Mouse (Mus musculus) heart, postnatal 0 days (tissue): ENCODE data around the gene Slc25a28. TPM values are rescaled to one million over a fixed set of nuclear protein-coding genes. Genes with fewer than 3 reads are reported as not detected.

ENCODE experiments used
- ATAC-seq: fragments of 200-750 bp; cut with Nextera tagmentation; 2 replicates; pipeline ENCODE4 v1.8.0; 2017; ENCODE audit warnings: low read depth, moderate number of reproducible peaks, moderate library complexity; ENCODE audit not compliant: insufficient read depth
- DNase-seq: peaks from one replicate; pipeline ENCODE4 v3.0.0-alpha.2; 2016; ENCODE audit warnings: low spot score
- H3K27ac ChIP-seq: fragments of 300-500 bp; sonication (generic); 2 replicates; pipeline ENCODE4 v1.5.1; 2014; ENCODE audit warnings: low read depth, mild to moderate bottlenecking
- H3K27me3 ChIP-seq: fragments of 300-500 bp; sonication (generic); 2 replicates; pipeline ENCODE4 v1.6.1; 2014; ENCODE audit warnings: low read length, mixed read lengths; ENCODE audit not compliant: control insufficient read depth, insufficient read depth
- H3K36me3 ChIP-seq: fragments of 300-500 bp; sonication (generic); replicated peaks from 2 replicates; pipeline ENCODE4 v1.6.1; 2014; ENCODE audit warnings: low read length, mixed read lengths; ENCODE audit not compliant: control insufficient read depth, insufficient read depth
- H3K4me1 ChIP-seq: fragments of 300-500 bp; sonication (generic); 2 replicates; pipeline ENCODE4 v1.6.1; 2014; ENCODE audit warnings: antibody characterized with exemption; ENCODE audit not compliant: control insufficient read depth, insufficient read depth
- H3K4me2 ChIP-seq: fragments of 300-500 bp; sonication (generic); 2 replicates; pipeline ENCODE4 v1.6.1; 2014; ENCODE audit warnings: low read depth, mild to moderate bottlenecking, low read length, moderate library complexity
- H3K4me3 ChIP-seq: fragments of 300-500 bp; sonication (generic); 2 replicates; pipeline ENCODE4 v1.5.1; 2014; ENCODE audit warnings: low read depth, low read length
- H3K9ac ChIP-seq: fragments of 300-500 bp; sonication (generic); replicated peaks from 2 replicates; pipeline ENCODE4 v1.6.1; 2014; ENCODE audit warnings: low read depth, low read length, mixed read lengths
- H3K9me3 ChIP-seq: fragments of 300-500 bp; sonication (generic); replicated peaks from 2 replicates; pipeline ENCODE4 v1.6.1; 2016; ENCODE audit warnings: low read length; ENCODE audit not compliant: control insufficient read depth
- CTCF ChIP-seq: IDR thresholded peaks from 2 replicates; pipeline ENCODE4 v1.5.1; 2016; ENCODE audit warnings: antibody characterized with exemption, control low read depth, low read depth
- EP300 ChIP-seq: IDR thresholded peaks from 2 replicates; pipeline ENCODE4 v1.6.1; 2016; ENCODE audit warnings: antibody characterized with exemption, low read depth
- WGBS: fragments of 180-500 bp; shearing (Covaris S2); extraction: QIAGEN DNeasy Blood & Tissue Kit; methylation state at CpG from one replicate; pipeline ENCODE4 v1.1.7; 2014; 5-methylcytosine and 5-hydroxymethylcytosine counted together
- polyA plus RNA-seq: library from polyadenylated mRNA; unstranded; fragments of >200 nt; fragmentation: Nextera tagmentation; extraction: Ambion mirVana; gene quantifications from 2 replicates; pipeline ENCODE4 v1.2.1, GENCODE M21; 2015
- total RNA-seq: library from RNA; depleted of rRNA; stranded (reverse); fragments of >200 nt; gene quantifications from 2 replicates; pipeline ENCODE4 v1.2.3, GENCODE M21; 2014; ENCODE audit warnings: low replicate concordance

Slc25a28 gene
- total and polyA plus RNA-seq, 2 experiments from 2014 or later: 8.9 to 19.8 TPM

DNA sequence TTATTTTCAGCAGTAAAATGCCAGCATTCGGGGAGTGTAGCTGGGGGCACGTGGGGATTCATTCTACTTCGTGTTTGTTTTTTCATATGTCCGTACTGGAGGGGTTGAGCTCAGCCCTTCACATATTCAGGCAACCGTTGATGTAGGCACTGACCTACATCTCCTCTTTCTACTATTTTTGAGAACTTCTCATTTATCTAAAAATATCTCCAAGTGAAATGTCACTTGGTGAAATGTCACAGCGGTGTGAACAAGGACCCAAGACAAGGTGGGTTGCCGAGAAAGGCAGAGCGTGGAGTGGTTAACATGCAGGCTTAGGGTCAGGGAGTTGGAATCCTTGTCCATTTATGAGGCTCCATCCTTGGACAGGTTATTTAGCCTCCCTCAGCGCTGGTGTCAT, 27.4 kb downstream of the Slc25a28 start:
- peaks cover 10% of the 10 kb centered on the region for H3K27me3 ChIP-seq
- no peak for TF ChIP-seq CTCF
- no peak for TF ChIP-seq EP300
- no peak overlapping the region for H3K4me3 ChIP-seq
- no peaks in the 10 kb centered on the region for H3K9me3 ChIP-seq
- H3K36me3 ChIP-seq: no peaks in the 10 kb centered on the region
- ATAC-seq: no peak
- no peak overlapping the region for H3K27ac ChIP-seq
- no peaks in the 10 kb centered on the region for H3K4me1 ChIP-seq
- WGBS: 74% methylated on average over 9 of the region's 9 CpGs
- DNase-seq: no peak
- no peak overlapping the region for H3K9ac ChIP-seq
- no peak overlapping the region for H3K4me2 ChIP-seq

GRCm38 (mm10) chr19:43646852-43647251, 27.8 kb downstream of the Slc25a28 start:
- Histone ChIP-seq H3K9me3 (no peaks in the 10 kb centered on the region), H3K27ac (no peak overlapping the region), H3K4me3 (no peak overlapping the region), H3K36me3 (no peaks in the 10 kb centered on the region), H3K9ac (no peak overlapping the region), H3K4me2 (no peak overlapping the region), H3K4me1 (no peaks in the 10 kb centered on the region), H3K27me3 (peaks cover 6% of the 10 kb centered on the region)
- ATAC-seq: no peak
- DNase-seq: no peak
- TF ChIP-seq EP300 (no peak), CTCF (no peak)
- WGBS: 41% methylated on average over 7 of the region's 7 CpGs

- ATAC-seq: no peak
- Histone ChIP-seq H3K4me1 (no peaks in the 10 kb centered on the region), H3K4me2 (no peak overlapping the region), H3K9me3 (no peaks in the 10 kb centered on the region), H3K36me3 (no peaks in the 10 kb centered on the region), H3K27ac (no peak overlapping the region), H3K4me3 (no peak overlapping the region), H3K27me3 (peaks cover 4% of the 10 kb centered on the region; the same call in 1 of the 2 replicates), H3K9ac (no peak overlapping the region)
- no peak for DNase-seq
- WGBS: 82% methylated on average over 9 of the region's 9 CpGs
- TF ChIP-seq CTCF (no peak), EP300 (no peak)
These were observed 29.2 kb downstream of the Slc25a28 start for GRCm38 (mm10) chr19:43645508-43645907.

DNA sequence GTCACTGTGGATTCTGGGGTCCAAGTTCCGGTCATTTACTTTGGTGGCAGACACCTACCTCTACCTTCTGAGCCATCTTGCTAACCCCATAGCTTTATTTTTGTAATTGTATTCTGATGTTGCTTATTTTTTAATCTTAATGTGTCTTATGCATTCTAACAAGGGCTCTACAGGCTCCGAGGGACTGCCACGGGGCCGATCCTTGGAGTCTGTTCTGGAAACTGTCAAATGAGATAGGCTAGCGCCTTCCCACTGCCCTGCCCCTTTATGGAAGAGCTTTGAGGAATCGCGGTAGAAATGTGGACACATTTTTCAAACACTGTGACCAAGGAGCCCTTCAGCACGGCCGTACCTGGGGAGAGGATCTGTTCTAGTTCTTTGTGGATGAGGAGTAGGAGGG, 31.8 kb downstream of the Slc25a28 start:
- Histone ChIP-seq H3K4me3 (no peak overlapping the region), H3K27ac (no peak overlapping the region), H3K4me1 (no peaks in the 10 kb centered on the region), H3K27me3 (peaks cover 4% of the 10 kb centered on the region; the same call in 1 of the 2 replicates), H3K4me2 (no peak overlapping the region), H3K9ac (no peak overlapping the region), H3K9me3 (no peaks in the 10 kb centered on the region), H3K36me3 (no peaks in the 10 kb centered on the region)
- WGBS: 74% methylated on average over 9 of the region's 9 CpGs
- DNase-seq: no peak
- ATAC-seq: no peak
- TF ChIP-seq CTCF: no peak
- no peak for TF ChIP-seq EP300

- H3K4me3 ChIP-seq: no peak overlapping the region
- peaks cover 4% of the 10 kb centered on the region; the same call in 1 of the 2 replicates for H3K27me3 ChIP-seq
- no peak for ATAC-seq
- 54% methylated on average over 11 of the region's 11 CpGs for WGBS
- H3K27ac ChIP-seq: no peak overlapping the region
- no peaks in the 10 kb centered on the region for H3K4me1 ChIP-seq
- H3K4me2 ChIP-seq: no peak overlapping the region
- DNase-seq: no peak
- H3K9me3 ChIP-seq: no peaks in the 10 kb centered on the region
- H3K9ac ChIP-seq: no peak overlapping the region
- TF ChIP-seq CTCF (no peak), EP300 (no peak)
- H3K36me3 ChIP-seq: no peaks in the 10 kb centered on the region
These were observed 32.8 kb downstream of the Slc25a28 start for GRCm38 (mm10) chr19:43641833-43642232.

GRCm38 (mm10) chr19:43630466-43631251, 44.0 kb downstream of the Slc25a28 start:
- no peaks in the 10 kb centered on the region for H3K36me3 ChIP-seq

More at GRCm38 (mm10) chr19:43630466-43631251, 44.0 kb downstream of the Slc25a28 start:
- Histone ChIP-seq H3K27ac (no peak overlapping the region), H3K9ac (no peak overlapping the region), H3K9me3 (no peaks in the 10 kb centered on the region), H3K4me2 (no peak overlapping the region), H3K4me3 (no peak overlapping the region), H3K4me1 (no peaks in the 10 kb centered on the region), H3K27me3 (peaks cover 23% of the 10 kb centered on the region)
- TF ChIP-seq EP300 (no peak), CTCF (peak; percentile 93)
- ATAC-seq: peak; percentile 86
- peak; percentile 79 for DNase-seq
- 22% methylated on average over 12 of the region's 12 CpGs for WGBS
